In genomic region chr7:109600702-109601101, GRCm38 (mm10) we compare ENCODE assay signal across 9 mouse cellular contexts.
DNase-seq lines count a peak whose midpoint lies in the region; ATAC-seq and TF ChIP-seq lines count a peak whose summit lies in the region.
"Had no signal": no experiment of that assay in that cellular context is flagged by ENCODE, and none has a peak within 500 bp of the region (broad histone marks: within the 10 kb centered on the region; RNA-seq: fewer than 3 reads in every experiment).

No protein-coding gene starts in this region.

- 62% methylated on average over 3 of the region's 3 CpGs for WGBS in lung, embryonic 14.5 days
- 12% methylated on average over 3 of the region's 3 CpGs for WGBS in lung, adult 2 months
- WGBS in heart, adult 2 months: 8% methylated on average over 3 of the region's 3 CpGs
- 23% methylated on average over 3 of the region's 3 CpGs for WGBS in stomach, postnatal 0 days

- TF ChIP-seq EP300 in heart, adult 2 months (IDR thresholded peaks at IDR 0.05; ENCODE audit: insufficient read depth, low read depth, low read length): no peak
- no peak for TF ChIP-seq EP300 in stomach, postnatal 0 days (optimal IDR thresholded peaks at IDR 0.05)

- DNase-seq in lung, embryonic 14.5 days: no peak
- DNase-seq in lung, adult 2 months: no peak
- peak; percentile 74 to 83 for DNase-seq in heart, adult 2 months
- peak; percentile 27 to 42 for DNase-seq in kidney, postnatal 4 days
- peak; percentile 65 for DNase-seq in stomach, postnatal 0 days (ENCODE audit: low spot score)
- no peak for DNase-seq in frontal cortex, postnatal 36 days (ENCODE audit: low spot score in 2 of 2)
- DNase-seq in c-Kit-positive CD71-positive TER-119-positive erythroid progenitor cells, embryonic 14.5 days (ENCODE audit: low spot score): no peak
- DNase-seq in thymus, postnatal 36 days: no peak
- DNase-seq: embryo, embryonic 11 days had no signal

- no peak overlapping the region for H3K4me3 ChIP-seq in lung, embryonic 14.5 days (ENCODE audit: low read depth, low read length)
- no peak overlapping the region for H3K4me3 ChIP-seq in lung, adult 2 months (replicated peaks; ENCODE audit: extremely low read depth, low read depth, low read length)
- no peak overlapping the region for H3K4me3 ChIP-seq in heart, adult 2 months
- no peak overlapping the region for H3K4me3 ChIP-seq in stomach, postnatal 0 days (ENCODE audit: low read depth, low read length)

- H3K27me3 ChIP-seq in lung, embryonic 14.5 days (ENCODE audit: insufficient read depth, low read length): no peaks in the 10 kb centered on the region
- no peaks in the 10 kb centered on the region for H3K27me3 ChIP-seq in heart, adult 2 months (ENCODE audit: control insufficient read depth, insufficient read depth, low read length)
- no peaks in the 10 kb centered on the region for H3K27me3 ChIP-seq in stomach, postnatal 0 days (ENCODE audit: control insufficient read depth, insufficient read depth, low read length)

- no peaks in the 10 kb centered on the region for H3K9me3 ChIP-seq in lung, embryonic 14.5 days (ENCODE audit: low read depth, low read length)
- H3K9me3 ChIP-seq in stomach, postnatal 0 days (ENCODE audit: control insufficient read depth, low read length): no peaks in the 10 kb centered on the region

- no peak overlapping the region for H3K4me2 ChIP-seq in lung, embryonic 14.5 days
- H3K4me2 ChIP-seq in stomach, postnatal 0 days (replicated peaks; ENCODE audit: low read depth): 0 out of 2 replicates have a peak overlapping the region, but pooled peaks have one; percentile 17

- H3K79me2 ChIP-seq in heart, adult 2 months (replicated peaks; ENCODE audit: control insufficient read depth, insufficient read depth, low read length): peaks cover 16% of the 10 kb centered on the region

- no peak overlapping the region for H3K9ac ChIP-seq in lung, embryonic 14.5 days
- no peak overlapping the region for H3K9ac ChIP-seq in heart, adult 2 months (ENCODE audit: low read depth, low read length)
- H3K9ac ChIP-seq in stomach, postnatal 0 days (ENCODE audit: low read length): no peak overlapping the region

- H3K4me1 ChIP-seq in lung, embryonic 14.5 days (ENCODE audit: insufficient read depth): peaks cover 21% of the 10 kb centered on the region; the same call in 1 of the 2 replicates
- peaks cover 37% of the 10 kb centered on the region for H3K4me1 ChIP-seq in lung, adult 2 months (ENCODE audit: control insufficient read depth, insufficient read depth, low read length)
- peaks cover 28% of the 10 kb centered on the region for H3K4me1 ChIP-seq in heart, adult 2 months (ENCODE audit: control insufficient read depth, insufficient read depth, low read length)
- peaks cover 3% of the 10 kb centered on the region for H3K4me1 ChIP-seq in stomach, postnatal 0 days (replicated peaks; ENCODE audit: control insufficient read depth, insufficient read depth)

- TF ChIP-seq CTCF in lung, embryonic 14.5 days (IDR thresholded peaks at IDR 0.05; ENCODE audit: low read depth): no peak
- no peak for TF ChIP-seq CTCF in lung, adult 2 months (IDR thresholded peaks at IDR 0.05; ENCODE audit: insufficient read depth, low read length)
- TF ChIP-seq CTCF in heart, adult 2 months (IDR thresholded peaks at IDR 0.05): no peak
- no peak for TF ChIP-seq CTCF in stomach, postnatal 0 days (IDR thresholded peaks at IDR 0.05; ENCODE audit: low read depth)

- intact Hi-C loops in heart, adult 2 months (cut with DNase I): loop anchor here (1.0 kb wide), 1 partner anchor 10 kb away; no protein-coding TSS in a partner anchor

- no peak for TF ChIP-seq POLR2A in lung, adult 2 months (IDR thresholded peaks at IDR 0.05; ENCODE audit: borderline replicate concordance, extremely low read depth, low read depth, low read length)
- no peak for TF ChIP-seq POLR2A in heart, adult 2 months (IDR thresholded peaks at IDR 0.05; ENCODE audit: insufficient read depth, low read depth, low read length)

- no peak for ATAC-seq in lung, embryonic 14.5 days (ENCODE audit: insufficient read depth)
- ATAC-seq in stomach, postnatal 0 days (ENCODE audit: low FRiP score, low TSS enrichment): peak; percentile 75

- no peaks in the 10 kb centered on the region for H3K36me3 ChIP-seq in lung, embryonic 14.5 days (ENCODE audit: insufficient read depth)
- H3K36me3 ChIP-seq in heart, adult 2 months (ENCODE audit: control insufficient read depth, insufficient read depth, low read length): peaks cover 60% of the 10 kb centered on the region
- no peaks in the 10 kb centered on the region for H3K36me3 ChIP-seq in stomach, postnatal 0 days (ENCODE audit: control insufficient read depth, insufficient read depth, low read length)

- peak overlapping the region; percentile 21; the same call in 1 of the 2 replicates for H3K27ac ChIP-seq in lung, embryonic 14.5 days (ENCODE audit: low read depth)
- H3K27ac ChIP-seq in heart, adult 2 months: peak overlapping the region; percentile 73
- H3K27ac ChIP-seq in stomach, postnatal 0 days (replicated peaks): peak overlapping the region; percentile 86

Comparison
In these comparisons a context has a peak if more than half of its experiments do, and no peak if none do; other contexts are left out.
1. DNase-seq: peak in heart, adult 2 months (2 of 2), kidney, postnatal 4 days (2 of 2) and stomach, postnatal 0 days (single experiment); none in lung, embryonic 14.5 days (single experiment), lung, adult 2 months (single experiment), frontal cortex, postnatal 36 days (0 of 2), c-Kit-positive CD71-positive TER-119-positive erythroid progenitor cells, embryonic 14.5 days (single experiment) and thymus, postnatal 36 days (0 of 2).
2. H3K27ac ChIP-seq: peak in every context shown above with its lines; median percentile 86 in stomach, postnatal 0 days; 73 in heart, adult 2 months; 21 in lung, embryonic 14.5 days.